Mouse (Mus musculus): ENCODE data around the gene Angptl1.

Angptl1 gene

GRCm38 (mm10) chr1:156884782-156885181, 46.4 kb downstream of the Angptl1 start:
- no peak for DNase-seq

GRCm38 (mm10) chr1:156885879-156886278, 47.5 kb downstream of the Angptl1 start:
- DNase-seq = no peak

DNA sequence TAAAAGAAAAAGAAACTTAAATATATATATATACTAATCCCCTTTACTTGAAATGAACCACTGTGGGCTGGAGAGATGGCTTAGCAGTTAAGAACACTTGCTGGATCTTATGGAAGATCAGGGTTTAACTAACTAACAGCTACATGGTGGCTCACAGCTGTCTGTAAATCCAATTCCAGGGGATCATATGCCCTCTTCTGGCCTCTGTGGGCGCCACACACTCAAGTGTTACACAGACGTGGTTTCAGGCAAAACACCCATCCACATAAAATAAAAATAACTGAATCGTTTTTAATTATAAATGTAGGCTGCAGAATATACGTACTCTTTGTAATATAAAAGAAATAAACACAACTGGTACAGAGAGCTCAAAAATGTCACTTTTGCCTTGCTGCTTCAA, 50.5 kb downstream of the Angptl1 start:
- no peak for DNase-seq

GRCm38 (mm10) chr1:156891561-156891960, 53.2 kb downstream of the Angptl1 start:
- DNase-seq = no peak

GRCm38 (mm10) chr1:156901689-156902088, 63.3 kb downstream of the Angptl1 start:
- no peak for DNase-seq

DNA sequence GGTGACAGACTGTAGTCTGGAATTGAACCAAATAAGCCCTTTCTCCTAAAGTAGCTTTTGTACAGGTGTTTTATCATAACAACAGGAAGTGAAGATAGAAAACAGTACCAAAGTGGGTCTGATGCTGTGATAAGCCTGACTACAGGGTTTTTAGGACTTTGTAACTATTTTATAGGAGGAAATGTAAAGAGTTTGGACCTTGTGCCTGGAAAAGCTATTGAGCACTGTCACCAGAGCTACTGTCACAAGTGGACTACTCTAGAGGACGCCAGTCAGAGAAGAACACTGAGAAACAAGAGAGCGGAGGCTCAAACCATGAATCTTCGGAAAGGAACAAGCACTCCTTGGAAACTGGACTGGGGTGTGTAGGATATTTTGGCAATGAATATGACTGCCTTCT, 65.5 kb downstream of the Angptl1 start:
- DNase-seq = no peak

DNA sequence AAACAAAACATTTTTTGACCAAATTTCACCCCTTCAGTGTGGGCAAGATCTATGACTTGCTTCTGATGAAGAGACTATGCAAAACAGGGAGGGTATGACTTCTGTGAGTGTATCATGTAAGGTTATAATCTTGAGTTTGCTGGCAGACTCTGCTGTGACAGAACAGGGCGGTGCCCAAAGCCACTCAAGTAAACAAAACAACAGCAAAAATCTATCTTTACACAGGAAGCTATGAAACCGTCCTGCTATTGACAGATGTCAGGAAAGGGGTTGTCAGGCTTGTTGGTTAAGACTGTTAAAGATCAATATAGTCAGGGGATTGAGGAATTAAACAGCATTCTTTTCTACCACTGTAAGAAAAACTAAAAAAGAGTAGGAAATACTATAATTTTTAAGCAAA, 67.3 kb downstream of the Angptl1 start:
- no peak for DNase-seq

DNA sequence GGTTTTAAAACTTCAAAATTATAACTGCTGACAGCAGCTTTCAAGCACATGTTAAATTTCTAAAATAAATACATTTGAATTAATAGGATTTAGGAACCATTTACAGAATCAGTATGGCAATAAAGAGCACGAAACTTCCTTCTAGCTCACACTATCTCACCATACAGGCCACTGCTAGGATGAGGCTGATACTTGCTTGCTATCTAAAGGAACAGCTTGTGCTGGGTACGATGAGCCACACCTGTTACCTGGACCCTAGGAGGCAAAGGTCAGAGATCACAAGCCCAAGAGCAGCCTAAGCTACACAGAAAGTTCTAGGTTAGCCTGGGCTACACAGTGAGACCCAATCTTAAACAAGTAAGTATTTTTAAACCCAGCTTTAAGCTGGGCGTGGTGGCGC, 70.9 kb downstream of the Angptl1 start:
- no peak for DNase-seq

GRCm38 (mm10) chr1:156909866-156910265, 71.5 kb downstream of the Angptl1 start:
- no peak for DNase-seq

Data from layer of hippocampus, adult 9-11 months (tissue).